Mouse (Mus musculus) thymus, adult 2 months (tissue): ENCODE measurements around the gene Shc3.

Experiments used
- CTCF ChIP-seq: fragments of 200-500 bp; IDR thresholded peaks from 2 replicates; pipeline ENCODE4 v1.5.1; 2012; ENCODE audit warnings: mild to moderate bottlenecking, control low read depth, low read length, moderate library complexity, borderline replicate concordance; ENCODE audit not compliant: control insufficient read depth, poor library complexity, insufficient read depth; ENCODE audit errors: extremely low read depth
- POLR2A ChIP-seq: fragments of 200-500 bp; IDR thresholded peaks from 2 replicates; pipeline ENCODE4 v1.6.1; 2012; ENCODE audit warnings: mild to moderate bottlenecking, low read length, control low read depth, moderate library complexity; ENCODE audit not compliant: control insufficient read depth, poor library complexity, insufficient read depth; ENCODE audit errors: extremely low read depth

- TF ChIP-seq CTCF (no peak), POLR2A (no peak)
Observed at GRCm38 (mm10) chr13:51480341-51481011, 88.7 kb downstream of the Shc3 start.
